Mouse (Mus musculus) cerebellum, postnatal 14 days (tissue): ENCODE measurements at regions not wholly inside any gene's neighbourhood (a gene's known extent, or its start where the extent isn't known, plus 50 kb on each side); places are given as distances from the start of the nearest gene placed in this dataset.
"Not testable (repeated sequence)": the region's sequence is repeated elsewhere in the genome, so short reads cannot be mapped to it uniquely, and the experiment has no call there.

Experiments used
- DNase-seq, 2 experiments: peaks; one replicate each; pipeline ENCODE4 v3.0.0; 2021; ENCODE audit warnings: mixed read lengths in 2 of 2

DNA sequence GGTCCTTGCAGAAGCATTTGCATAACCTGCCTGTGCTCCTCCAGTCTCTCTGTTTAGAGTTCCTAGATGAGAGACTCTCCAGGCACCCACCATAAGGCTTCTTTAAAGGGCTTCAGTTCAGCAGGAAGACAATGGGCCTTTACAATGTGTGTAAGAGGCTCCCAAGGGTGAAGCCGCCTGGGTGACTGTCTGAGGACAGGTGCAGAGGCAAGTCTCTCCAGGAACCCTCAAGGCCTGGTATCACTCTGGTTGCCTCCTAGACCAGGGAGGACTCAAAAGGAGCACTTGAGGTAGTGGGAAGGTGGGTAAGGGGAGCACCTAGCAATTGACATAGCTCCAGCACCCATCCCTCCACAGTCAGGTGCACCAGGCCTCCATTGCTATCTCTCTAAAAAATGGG, 55.8 kb upstream of the Irx2 start:
- no peak for DNase-seq

DNA sequence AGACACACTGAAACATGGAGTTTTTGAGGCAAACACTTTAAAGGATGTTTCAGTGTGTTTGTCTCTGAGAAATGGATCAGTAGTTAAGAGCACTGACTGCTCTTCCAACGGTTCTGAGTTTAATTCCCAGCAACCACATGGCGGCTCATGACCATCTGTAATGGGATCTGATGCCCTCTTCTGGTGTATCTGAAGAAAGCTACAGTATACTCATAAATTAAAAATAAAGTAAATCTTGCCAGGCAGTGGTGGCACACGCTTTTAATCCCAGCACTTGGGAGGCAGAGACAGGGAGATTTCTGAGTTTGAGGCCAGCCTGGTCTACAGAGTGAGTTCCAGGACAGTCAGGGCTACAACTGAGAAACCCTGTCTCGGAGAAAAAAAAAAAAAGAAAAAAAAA, 54.5 kb upstream of the Irx2 start:
- DNase-seq, result not testable (repeated sequence)

DNA sequence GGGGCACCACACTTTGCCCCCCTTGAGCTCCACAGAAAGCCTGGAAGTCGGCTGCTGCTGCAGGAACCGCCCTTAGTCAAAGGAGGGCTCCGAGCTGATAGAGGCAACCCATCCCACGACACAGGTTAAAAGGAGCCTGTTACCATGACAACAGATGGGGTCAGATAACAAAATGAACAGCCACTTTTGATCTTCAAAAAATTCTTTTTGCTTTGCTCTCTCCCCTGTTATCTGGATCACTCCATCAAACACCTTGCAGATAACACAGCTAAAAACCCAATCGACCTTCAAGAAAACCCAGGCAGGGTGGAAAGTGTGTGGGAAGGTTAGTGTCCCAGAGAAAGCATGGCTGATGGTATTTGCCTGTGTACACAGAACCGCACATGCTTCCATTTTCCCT, 52.1 kb upstream of the Irx2 start:
- DNase-seq, result no peak

DNA sequence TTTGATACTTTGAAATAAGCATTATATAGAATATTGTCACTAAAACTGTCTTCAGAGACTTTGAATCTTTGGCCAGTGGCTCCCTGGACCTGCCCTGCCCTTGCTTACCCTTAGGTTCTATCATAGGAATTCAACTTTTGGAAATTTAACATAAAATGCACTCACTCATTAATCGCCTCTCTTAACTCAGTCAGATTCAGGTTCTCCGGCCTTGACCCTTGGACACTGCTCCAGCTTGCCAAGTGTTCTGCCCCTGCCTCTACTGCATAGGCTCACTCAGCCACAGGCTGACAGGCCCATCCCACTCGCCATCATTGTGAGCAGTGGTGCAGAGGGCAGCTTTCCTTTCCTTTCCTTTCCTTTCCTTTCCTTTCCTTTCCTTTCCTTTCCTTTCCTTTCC, 50.2 kb upstream of the Irx2 start:
- no peak for DNase-seq
